Mouse (Mus musculus): ENCODE data around the gene B020031M17Rik.
"Not testable (repeated sequence)": the region's sequence is repeated elsewhere in the genome, so short reads cannot be mapped to it uniquely, and the experiment has no call there.

The B020031M17Rik gene

DNA sequence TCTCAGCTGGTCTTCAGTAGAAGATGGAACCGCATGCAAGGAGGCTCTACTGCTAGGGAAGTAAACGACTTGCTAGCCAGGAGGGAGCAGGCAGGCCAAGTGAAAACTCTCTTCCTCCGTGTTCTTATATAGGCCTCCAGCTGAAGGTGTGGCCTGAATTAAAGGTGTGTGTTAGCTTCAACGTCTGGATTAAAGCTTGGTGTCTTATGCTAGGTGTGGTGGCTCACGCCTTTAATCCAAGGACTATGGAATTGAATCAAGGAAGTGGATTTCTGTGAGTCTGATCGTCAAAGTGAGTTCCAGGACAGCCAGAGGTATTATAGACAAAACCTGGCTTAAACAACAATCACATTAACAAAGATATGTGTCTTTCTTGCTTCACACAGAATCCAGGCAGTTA, at the start of gene B020031M17Rik:
TSS of gene B020031M17Rik (minus strand) at position 101 of the 400 bp plus-strand sequence.
- in situ Hi-C loops (cut with MboI, MseI): not testable (repeated sequence)

DNA sequence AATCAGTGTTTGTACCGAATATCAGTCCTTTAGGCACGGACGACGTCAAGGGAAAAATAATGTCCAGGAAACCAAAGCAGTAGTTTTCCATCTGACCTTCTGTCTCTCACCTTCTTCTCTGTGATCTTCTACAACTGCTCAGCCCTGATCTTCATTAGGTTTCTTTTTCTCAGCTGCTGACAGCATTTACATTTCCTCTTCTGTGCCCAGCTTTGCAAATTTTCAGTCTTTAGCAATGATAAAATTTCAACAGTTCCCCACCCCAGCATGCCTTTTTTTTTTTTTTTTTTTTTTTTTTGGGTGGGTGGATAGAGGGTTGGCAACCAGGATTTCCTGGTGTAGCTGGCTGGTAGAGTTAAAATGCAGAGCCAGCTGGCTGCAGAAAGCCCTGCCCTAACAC, 48.6 kb upstream of the B020031M17Rik start:
- in situ Hi-C loops (cut with MboI, MseI): not testable (repeated sequence)

GRCm38 (mm10) chr13:119998442-119999086, 48.0 kb upstream of the B020031M17Rik start:
- in situ Hi-C loops (cut with MboI, MseI): not testable (repeated sequence)

GRCm38 (mm10) chr13:119991917-119992496, 41.4 kb upstream of the B020031M17Rik start:
- in situ Hi-C loops (cut with MboI, MseI): not testable (repeated sequence)

- in situ Hi-C loops (cut with MboI, MseI): not testable (repeated sequence)
Observed at GRCm38 (mm10) chr13:119991264-119991663, 40.7 kb upstream of the B020031M17Rik start.

GRCm38 (mm10) chr13:119969163-119969562, 18.6 kb upstream of the B020031M17Rik start:
- in situ Hi-C loops (cut with MboI, MseI): not testable (repeated sequence)

GRCm38 (mm10) chr13:119968193-119968592, 17.6 kb upstream of the B020031M17Rik start:
- in situ Hi-C loops (cut with MboI, MseI): not testable (repeated sequence)

DNA sequence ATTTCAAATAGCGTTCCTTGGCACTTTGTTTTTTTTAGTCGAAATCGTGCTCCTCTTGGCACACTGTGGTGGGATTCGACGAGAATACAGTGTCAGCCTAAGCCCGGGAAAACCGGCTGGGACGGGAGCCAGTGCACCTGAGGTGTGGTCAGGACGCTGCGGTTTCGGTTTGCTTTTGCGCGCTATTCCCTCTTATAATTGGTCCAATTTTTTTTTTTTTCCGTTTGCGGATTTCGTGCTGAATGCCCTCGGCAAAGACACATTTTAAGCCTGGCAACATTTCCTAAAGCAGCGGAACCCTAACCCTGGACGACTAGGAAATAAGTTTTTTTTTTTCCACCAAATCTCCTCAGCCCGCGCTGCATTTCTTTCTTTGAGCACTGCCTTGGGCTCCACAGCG, 15.4 kb upstream of the B020031M17Rik start:
- in situ Hi-C loops (cut with MboI, MseI): not testable (repeated sequence)

- in situ Hi-C loops (cut with MboI, MseI): not testable (repeated sequence)
Observed at GRCm38 (mm10) chr13:119965302-119965952, 14.8 kb upstream of the B020031M17Rik start.

- in situ Hi-C loops (cut with MboI, MseI): not testable (repeated sequence)
Observed at GRCm38 (mm10) chr13:119962856-119963255, 12.2 kb upstream of the B020031M17Rik start.

- in situ Hi-C loops (cut with MboI, MseI): loop anchor here (5.0 kb wide), 1 partner anchor 152 kb away; no protein-coding TSS in a partner anchor
Observed at GRCm38 (mm10) chr13:119955567-119955966, 5.0 kb upstream of the B020031M17Rik start.

- in situ Hi-C loops (cut with MboI, MseI): loop anchor here (5.0 kb wide), 1 partner anchor 152 kb away; no protein-coding TSS in a partner anchor
Observed at GRCm38 (mm10) chr13:119955089-119955488, 4.5 kb upstream of the B020031M17Rik start.

- in situ Hi-C loops (cut with MboI, MseI): not testable (repeated sequence)
Observed at GRCm38 (mm10) chr13:119929172-119929571, 21.4 kb downstream of the B020031M17Rik start, which contains the start of gene Gm21761. Gm21761 (minus strand) TSS chr13:119929272.

DNA sequence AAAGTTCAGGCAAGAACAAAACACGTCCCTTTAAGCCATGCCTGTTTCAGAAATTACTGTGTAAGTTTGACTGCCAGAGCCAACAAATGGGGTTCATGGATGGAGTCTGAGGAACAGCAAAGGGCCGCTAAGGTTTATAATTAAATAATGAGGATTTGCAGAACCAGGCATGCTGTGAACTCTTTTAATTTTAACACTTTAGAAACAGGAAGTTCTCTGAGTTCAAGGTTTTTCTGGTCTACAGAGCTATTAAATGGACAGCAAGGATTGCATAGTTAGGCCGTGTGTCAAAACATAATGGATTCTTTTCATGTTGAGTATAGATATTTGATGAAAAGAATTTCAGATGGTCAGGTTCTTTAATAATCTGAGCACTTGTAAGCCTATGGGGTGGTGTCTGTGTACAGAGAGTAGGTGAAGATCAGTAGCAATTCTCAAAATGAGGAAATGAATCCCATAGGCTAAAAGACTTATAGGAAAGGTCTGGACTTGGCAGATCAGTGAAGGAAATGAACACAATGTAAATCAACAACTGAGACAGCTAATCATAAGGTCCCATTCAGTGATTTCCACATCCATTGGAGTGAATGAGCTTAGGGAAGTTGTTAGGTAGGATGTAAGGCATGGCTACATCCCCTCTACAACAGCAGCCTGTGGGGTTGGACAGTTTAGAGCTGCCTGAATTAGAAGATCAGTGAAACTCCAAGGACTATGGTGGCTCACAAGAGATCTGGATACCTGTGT, 25.8 kb downstream of the B020031M17Rik start:
- in situ Hi-C loops (cut with MboI, MseI): not testable (repeated sequence)

- in situ Hi-C loops (cut with MboI, MseI): loop anchor here (5.0 kb wide), 1 partner anchor 235 kb away; no protein-coding TSS in a partner anchor
Observed at GRCm38 (mm10) chr13:119916966-119917722, 33.5 kb downstream of the B020031M17Rik start.

GRCm38 (mm10) chr13:119916449-119916848, 34.2 kb downstream of the B020031M17Rik start:
- in situ Hi-C loops (cut with MboI, MseI): loop anchor here (5.0 kb wide), 1 partner anchor 236 kb away; no protein-coding TSS in a partner anchor

All from regulatory T cell (primary cell).